Mouse (Mus musculus): ENCODE results near the gene Atp6ap1. TPM values are rescaled to one million over a fixed set of nuclear protein-coding genes. Genes with fewer than 3 reads are reported as not detected.
A peak's percentile ranks its signal among the peaks of the same experiment; 100 is the strongest.

The Atp6ap1 gene
- polyA plus RNA-seq, 1 experiment from 2014 or later = 572 TPM

GRCm38 (mm10) chrX:74353467-74353770 is 56.5 kb downstream of the Atp6ap1 start, which contains the start of gene Lage3:
Lage3 (minus strand) TSS chrX:74353618.
- 33% methylated on average over 9 of the region's 22 CpGs for WGBS (ENCODE audit: missing documents)
- Histone ChIP-seq H3K4me3 (ENCODE audit: inconsistent target) (peak within 1 kb of the TSS; percentile 54), H3K36me3 (ENCODE audit: inconsistent target) (no peaks in the 10 kb centered on the region), H3K79me2 (ENCODE audit: inconsistent target) (no peaks in the 10 kb centered on the region), H3K27ac (peak within 1 kb of the TSS; percentile 33)

Other genes starting within 250 kb of the Atp6ap1 start
- not detected in 3 replicates for gene Opn1mw, start 169.6 kb upstream of the Atp6ap1 start, polyA plus RNA-seq (2018)
- 13.0 to 16.3 TPM (median 15.6 TPM) in 3 replicates for gene Mecp2, start 161.7 kb upstream of the Atp6ap1 start, polyA plus RNA-seq (2018)
- not detected in 3 replicates for gene Tex28, start 129.3 kb upstream of the Atp6ap1 start, polyA plus RNA-seq (2018)
- gene Tktl1, start 119.8 kb upstream of the Atp6ap1 start, polyA plus RNA-seq (2018) = not detected in 3 replicates
- 167 to 435 TPM (median 388 TPM) in 3 replicates for gene Flna, start 47.3 kb upstream of the Atp6ap1 start, polyA plus RNA-seq (2018)
- gene Emd, start 42.4 kb upstream of the Atp6ap1 start, polyA plus RNA-seq (2018) = 35.7 to 94.2 TPM (median 47.2 TPM) in 3 replicates
- gene Rpl10, start 26.3 kb upstream of the Atp6ap1 start, polyA plus RNA-seq (2018) = 1,104 to 3,117 TPM (median 2,186 TPM) in 3 replicates
- gene Taz, start 15.2 kb upstream of the Atp6ap1 start, polyA plus RNA-seq (2018) = 20.9 to 53.4 TPM (median 35.7 TPM) in 3 replicates
- 142 to 185 TPM (median 160 TPM) in 3 replicates for gene Dnase1l1, start 14.8 kb upstream of the Atp6ap1 start, polyA plus RNA-seq (2018)
- 40.7 to 86.1 TPM (median 74.6 TPM) in 3 replicates for gene Gdi1, start 7.9 kb downstream of the Atp6ap1 start, polyA plus RNA-seq (2018)
- gene Fam50a, start 15.9 kb downstream of the Atp6ap1 start, polyA plus RNA-seq (2018) = 106 to 278 TPM (median 113 TPM) in 3 replicates
- gene Plxna3, start 32.0 kb downstream of the Atp6ap1 start, polyA plus RNA-seq (2018) = 1.9 to 2.8 TPM (median 2.2 TPM) in 3 replicates
- gene Lage3, start 56.5 kb downstream of the Atp6ap1 start, polyA plus RNA-seq (2018) = 25.6 to 62.6 TPM (median 35.9 TPM) in 3 replicates
- gene Ubl4a, start 76.1 kb downstream of the Atp6ap1 start, polyA plus RNA-seq (2018) = 17.1 to 29.5 TPM (median 25.0 TPM) in 3 replicates
- gene Slc10a3, start 76.3 kb downstream of the Atp6ap1 start, polyA plus RNA-seq (2018) = 25.6 to 29.5 TPM (median 27.5 TPM) in 3 replicates
- gene Fam3a, start 96.2 kb downstream of the Atp6ap1 start, polyA plus RNA-seq (2018) = 24.1 to 37.8 TPM (median 27.4 TPM) in 3 replicates
- gene Ikbkg, start 96.2 kb downstream of the Atp6ap1 start, polyA plus RNA-seq (2018) = 21.1 to 27.6 TPM (median 22.4 TPM) in 3 replicates
- 140 to 235 TPM (median 171 TPM) in 3 replicates for gene G6pdx, start 132.1 kb downstream of the Atp6ap1 start, polyA plus RNA-seq (2018)
- not detected in 3 replicates for gene Gm6880, start 184.3 kb downstream of the Atp6ap1 start, polyA plus RNA-seq (2018)